Mouse (Mus musculus) liver, embryonic 14.5 days (tissue): Measurements from ENCODE around the gene Adam15. TPM values are rescaled to one million over a fixed set of nuclear protein-coding genes. Genes with fewer than 3 reads are reported as not detected.

Experiments
- ATAC-seq: fragments of 200-750 bp; cut with Nextera tagmentation; 2 replicates; pipeline ENCODE4 v1.8.0; 2017; ENCODE audit warnings: moderate number of reproducible peaks, mild to moderate bottlenecking, moderate library complexity; ENCODE audit not compliant: insufficient read depth
- DNase-seq, 3 experiments: peaks; one replicate each; pipeline ENCODE4 v3.0.0-alpha.2; 2012 to 2013; ENCODE audit warnings: low read depth in 3 of 3, low spot score in 3 of 3
- H3K27ac ChIP-seq: fragments of 300-500 bp; sonication (generic); 2 replicates; pipeline ENCODE4 v1.5.1; 2014; ENCODE audit warnings: moderate library complexity, mild to moderate bottlenecking, control low read depth, inconsistent platforms
- H3K27me3 ChIP-seq: fragments of 300-500 bp; sonication (generic); 2 replicates; pipeline ENCODE4 v1.6.1; 2014; ENCODE audit warnings: mild to moderate bottlenecking, low read length, moderate library complexity; ENCODE audit not compliant: control insufficient read depth, insufficient read depth
- H3K36me3 ChIP-seq: fragments of 300-500 bp; sonication (generic); replicated peaks from 2 replicates; pipeline ENCODE4 v1.6.1; 2014; ENCODE audit warnings: low read depth; ENCODE audit not compliant: control insufficient read depth, insufficient read depth
- H3K4me1 ChIP-seq, 2 experiments: fragments of 200-500 bp in 1 of 2; fragments of 300-500 bp in 1 of 2; sonication (generic) in 1 of 2; replicated peaks; 2 replicates each; pipeline ENCODE4 v1.6.1; 2012 to 2014; ENCODE audit warnings: antibody characterized with exemption in 1 of 2, inconsistent platforms in 1 of 2, low read length in 1 of 2; ENCODE audit not compliant: control insufficient read depth in 2 of 2, insufficient read depth in 2 of 2
- H3K4me2 ChIP-seq: fragments of 300-500 bp; sonication (generic); 2 replicates; pipeline ENCODE4 v1.6.1; 2014; ENCODE audit warnings: low read depth, mild to moderate bottlenecking, control low read depth, moderate library complexity
- H3K4me3 ChIP-seq, 2 experiments: fragments of 200-500 bp in 1 of 2; fragments of 300-500 bp in 1 of 2; sonication (generic) in 1 of 2; 2 replicates each; pipeline ENCODE4 v1.5.1; 2012 to 2014; ENCODE audit warnings: low read depth in 2 of 2, low read length in 2 of 2, mild to moderate bottlenecking in 2 of 2, control low read depth in 1 of 2, inconsistent platforms in 1 of 2, moderate library complexity in 1 of 2; ENCODE audit not compliant: insufficient read depth in 1 of 2
- H3K9ac ChIP-seq: fragments of 300-500 bp; sonication (generic); replicated peaks from 2 replicates; pipeline ENCODE4 v1.6.1; 2014; ENCODE audit warnings: mild to moderate bottlenecking, control low read depth, moderate library complexity
- H3K9me3 ChIP-seq: fragments of 300-500 bp; sonication (generic); 2 replicates; pipeline ENCODE4 v1.6.1; 2016; ENCODE audit warnings: low read length, mixed read lengths; ENCODE audit not compliant: control insufficient read depth
- CTCF ChIP-seq: IDR thresholded peaks from 2 replicates; pipeline ENCODE4 v1.5.1; 2016; ENCODE audit warnings: antibody characterized with exemption, low read depth, control low read depth
- EP300 ChIP-seq: IDR thresholded peaks from 2 replicates; pipeline ENCODE4 v1.6.1; 2016; ENCODE audit warnings: antibody characterized with exemption, low read depth
- WGBS: fragments of 180-500 bp; shearing (Covaris S2); extraction: QIAGEN DNeasy Blood & Tissue Kit; methylation state at CpG from one replicate; pipeline ENCODE4 v1.1.7; 2014; ENCODE audit not compliant: insufficient replicate concordance; 5-methylcytosine and 5-hydroxymethylcytosine counted together
- polyA plus RNA-seq, 2 experiments: library from polyadenylated mRNA; depleted of rRNA in 1 of 2; stranded (reverse) in 1 of 2; unstranded in 1 of 2; fragments of >200 nt; fragmentation: Nextera tagmentation in 1 of 2; extraction: Ambion mirVana in 1 of 2; gene quantifications; 2 replicates each; pipeline versions ENCODE4 v1.2.1 to v1.2.3; 2012 to 2014

Gene Adam15
- polyA plus RNA-seq, 2 experiments = 4.9 to 6.2 TPM

DNA sequence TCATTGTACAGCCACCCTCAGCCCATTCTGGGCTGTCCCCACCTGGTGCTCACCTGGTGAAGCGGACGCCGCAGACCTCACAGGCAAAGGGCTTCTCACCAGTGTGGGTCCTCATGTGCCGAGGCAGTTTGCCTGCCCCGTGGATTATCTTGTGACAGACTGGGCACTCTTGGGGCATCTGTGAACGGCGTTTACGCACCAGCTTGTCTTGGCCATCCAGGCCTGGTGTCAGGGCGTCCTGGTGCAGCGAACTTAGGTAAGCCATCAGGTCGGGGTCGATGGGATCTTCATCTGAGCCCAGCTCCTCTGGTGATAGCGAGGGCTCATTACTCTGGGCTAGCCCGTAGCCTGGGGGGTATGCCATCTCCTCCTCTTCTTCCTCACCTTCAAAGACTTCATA lies 30.5 kb upstream of the Adam15 start:
- H3K36me3 ChIP-seq = no peaks in the 10 kb centered on the region
- H3K27ac ChIP-seq = no peak overlapping the region
- WGBS = 83% methylated on average over 14 of the region's 14 CpGs
- H3K9ac ChIP-seq = no peak overlapping the region
- H3K4me2 ChIP-seq = no peak overlapping the region
- peaks cover 0 to 2% of the 10 kb centered on the region in 2 experiments; a peak in 1 of 4 replicates for H3K4me1 ChIP-seq
- no peaks in the 10 kb centered on the region for H3K27me3 ChIP-seq
- ATAC-seq = no peak
- no peaks in the 10 kb centered on the region for H3K9me3 ChIP-seq
- DNase-seq = no peak
- TF ChIP-seq CTCF (no peak), EP300 (no peak)
- no peak overlapping the region for H3K4me3 ChIP-seq

DNA sequence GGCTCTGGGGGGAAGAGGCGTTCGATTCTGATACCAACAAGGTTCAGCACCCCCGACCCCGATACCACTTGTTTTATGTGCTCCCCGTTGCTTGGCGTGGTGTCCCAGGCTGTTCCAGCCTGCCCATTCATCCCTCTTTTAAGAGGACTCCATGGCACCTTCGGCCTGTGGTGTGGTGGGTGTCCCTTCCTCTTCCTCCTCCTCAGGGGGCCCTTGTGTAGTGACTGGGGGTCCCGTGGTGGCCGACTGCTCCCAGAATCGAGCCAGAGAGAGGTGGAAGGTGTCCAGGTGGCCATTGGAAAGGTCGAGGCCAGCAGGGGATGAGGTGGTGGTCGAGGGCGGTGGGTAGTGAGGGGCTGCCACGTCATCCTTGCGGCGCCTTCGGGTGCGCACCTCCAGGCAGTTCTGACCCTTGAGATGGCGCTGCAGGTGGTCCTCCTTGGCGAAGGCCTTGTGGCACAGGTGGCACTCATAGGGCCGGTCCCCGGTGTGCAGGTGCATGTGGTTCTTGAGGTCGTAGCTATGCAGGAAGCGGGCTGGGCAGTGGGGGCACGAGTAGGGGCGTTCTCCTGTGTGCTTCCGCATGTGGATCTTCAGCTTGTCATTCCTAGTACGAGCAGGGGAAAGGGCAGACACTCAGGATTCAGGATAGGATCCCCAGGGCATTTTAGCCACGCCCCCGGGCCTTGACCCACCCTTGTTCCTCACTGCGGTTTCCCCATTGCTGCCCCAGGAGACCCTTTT lies 29.8 kb upstream of the Adam15 start:
- no peak for TF ChIP-seq EP300
- no peak for TF ChIP-seq CTCF
- no peaks in the 10 kb centered on the region for H3K9me3 ChIP-seq
- H3K4me1 ChIP-seq = peaks cover 0 to 2% of the 10 kb centered on the region in 2 experiments; a peak in 1 of 4 replicates
- no peaks in the 10 kb centered on the region for H3K36me3 ChIP-seq
- no peak overlapping the region for H3K4me3 ChIP-seq
- H3K4me2 ChIP-seq = no peak overlapping the region
- no peak overlapping the region for H3K9ac ChIP-seq
- WGBS = 71% methylated on average over 31 of the region's 31 CpGs
- no peak overlapping the region for H3K27ac ChIP-seq
- no peak for ATAC-seq
- DNase-seq = no peak
- H3K27me3 ChIP-seq = no peaks in the 10 kb centered on the region

DNA sequence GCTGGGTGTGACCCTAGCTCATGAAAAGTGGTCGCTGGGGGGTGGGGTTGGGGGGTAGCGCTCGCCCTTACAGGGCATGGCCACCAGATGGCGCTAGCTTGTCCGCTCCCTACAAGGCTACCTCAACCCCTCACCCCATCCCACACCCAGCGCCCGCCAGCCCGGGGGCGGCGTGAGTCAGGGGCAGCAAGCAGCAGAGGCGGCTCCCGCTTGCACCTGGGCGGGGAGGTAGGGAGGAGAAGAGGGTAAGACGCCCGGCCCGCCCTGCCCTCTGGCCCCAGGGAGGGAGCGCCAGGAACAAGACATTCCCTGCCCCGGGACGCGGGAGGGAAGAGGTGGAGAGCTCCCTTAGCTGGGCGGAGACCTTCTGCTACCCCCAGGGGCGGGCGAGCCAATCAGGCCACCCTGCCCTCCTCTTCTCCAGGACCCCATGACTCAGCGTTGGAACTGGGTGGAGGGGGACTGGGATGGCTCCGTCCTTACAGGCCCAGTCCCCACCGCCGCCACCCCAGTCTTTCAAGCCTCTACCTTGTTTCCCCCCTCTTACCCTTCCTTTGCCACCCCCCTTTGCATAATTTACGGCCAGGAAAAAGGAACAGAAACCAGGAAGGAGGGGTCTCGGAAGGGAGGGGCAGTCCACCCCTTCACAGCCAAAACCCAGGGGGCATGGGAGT lies 28.7 kb upstream of the Adam15 start:
- Histone ChIP-seq H3K9me3 (no peaks in the 10 kb centered on the region), H3K27ac (no peak overlapping the region), H3K4me1 (peaks cover 2 to 4% of the 10 kb centered on the region in 2 experiments; a peak in 2 of 4 replicates), H3K36me3 (no peaks in the 10 kb centered on the region), H3K9ac (no peak overlapping the region), H3K27me3 (no peaks in the 10 kb centered on the region), H3K4me3 (peak overlapping the region; percentile 39 to 41; a peak in 3 of 4 replicates), H3K4me2 (peak overlapping the region; percentile 51)
- ATAC-seq = peak; percentile 69
- no peak for DNase-seq
- TF ChIP-seq EP300 (no peak), CTCF (peak; percentile 92)
- WGBS = 5% methylated on average over 29 of the region's 29 CpGs

DNA sequence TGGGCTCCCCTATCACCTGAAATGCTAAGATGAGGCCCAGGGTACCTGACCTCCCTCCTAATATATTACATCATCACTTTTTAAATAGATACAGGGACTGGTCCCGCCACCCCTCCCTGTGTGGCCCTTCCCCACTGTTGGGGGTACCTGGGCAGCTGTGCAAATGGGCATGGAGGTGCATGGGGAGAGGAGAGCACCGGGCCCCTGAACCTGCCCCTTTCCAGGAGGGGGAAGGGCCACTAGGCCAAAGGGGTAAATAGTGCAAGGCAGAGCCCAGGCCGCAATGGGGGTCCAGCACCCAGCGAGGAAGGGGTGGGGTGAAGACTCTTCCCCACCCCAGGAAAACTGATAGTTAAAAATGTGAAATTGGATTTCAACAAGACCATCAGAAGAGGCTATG lies 28.0 kb upstream of the Adam15 start:
- no peaks in the 10 kb centered on the region for H3K9me3 ChIP-seq
- H3K4me3 ChIP-seq = no peak overlapping the region
- peaks cover 2 to 6% of the 10 kb centered on the region in 2 experiments; a peak in 2 of 4 replicates for H3K4me1 ChIP-seq
- no peaks in the 10 kb centered on the region for H3K27me3 ChIP-seq
- no peak overlapping the region for H3K27ac ChIP-seq
- DNase-seq (no peak), ATAC-seq (no peak)
- no peak overlapping the region for H3K4me2 ChIP-seq
- H3K36me3 ChIP-seq = no peaks in the 10 kb centered on the region
- no peak for TF ChIP-seq CTCF
- TF ChIP-seq EP300 = no peak
- H3K9ac ChIP-seq = no peak overlapping the region
- 71% methylated on average over 4 of the region's 4 CpGs for WGBS

DNA sequence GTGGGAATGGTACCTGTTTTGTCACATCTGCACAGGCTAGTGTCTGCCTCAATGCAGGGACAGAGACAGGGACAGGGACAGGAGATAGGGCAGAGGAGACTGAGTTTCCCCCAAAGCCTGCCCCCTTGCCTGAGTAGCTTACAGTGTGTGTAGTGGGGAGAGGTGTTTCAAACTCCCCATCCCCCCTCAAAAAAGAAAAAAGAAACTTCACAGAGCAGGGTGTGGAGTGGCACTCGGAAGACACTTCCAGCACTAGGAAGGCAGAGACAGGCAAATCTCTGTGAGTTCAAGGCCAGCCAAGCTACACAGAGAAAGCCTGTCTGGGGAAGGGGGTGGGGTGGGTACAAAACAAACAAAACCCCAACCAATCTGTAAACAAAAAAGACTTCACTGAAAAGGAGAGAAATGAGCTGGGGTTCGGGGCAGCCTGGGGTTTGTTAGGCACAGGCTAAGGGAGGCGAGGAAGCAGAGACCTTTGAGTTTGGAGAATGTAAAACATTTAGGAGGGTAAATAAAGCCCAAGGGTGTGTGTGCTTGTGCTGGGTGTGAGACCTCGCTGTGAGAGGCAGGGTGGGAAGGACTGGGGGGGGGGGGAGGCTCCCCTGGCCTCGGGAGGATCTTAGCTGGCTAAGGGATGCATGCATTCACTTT lies 23.9 kb upstream of the Adam15 start:
- no peak for TF ChIP-seq EP300
- no peak for TF ChIP-seq CTCF
- no peaks in the 10 kb centered on the region for H3K36me3 ChIP-seq
- no peak overlapping the region for H3K27ac ChIP-seq
- no peaks in the 10 kb centered on the region for H3K27me3 ChIP-seq
- peaks cover 0 to 6% of the 10 kb centered on the region in 2 experiments; a peak in 2 of 4 replicates for H3K4me1 ChIP-seq
- no peaks in the 10 kb centered on the region for H3K9me3 ChIP-seq
- H3K4me2 ChIP-seq = no peak overlapping the region
- H3K9ac ChIP-seq = no peak overlapping the region; the same call in 1 of the 2 replicates
- ATAC-seq (no peak), DNase-seq (no peak)
- H3K4me3 ChIP-seq = no peak overlapping the region
- 32% methylated on average over 5 of the region's 5 CpGs for WGBS
